In genomic region chr11:44633001-44633693, GRCm38 (mm10) we compare ENCODE assay signal across 22 mouse cellular contexts. TPM values are rescaled to one million over a fixed set of nuclear protein-coding genes. Genes with fewer than 3 reads are reported as not detected.
DNase-seq lines count a peak whose midpoint lies in the region; ATAC-seq and TF ChIP-seq lines count a peak whose summit lies in the region.
"Had no signal": no experiment of that assay in that cellular context is flagged by ENCODE, and none has a peak within 500 bp of the region (broad histone marks: within the 10 kb centered on the region; RNA-seq: fewer than 3 reads in every experiment).

No protein-coding gene starts in this region.

- 84% methylated on average over 2 of the region's 2 CpGs for WGBS in heart, embryonic 12.5 days
- WGBS in neural tube, embryonic 13.5 days, result 74% methylated on average over 2 of the region's 2 CpGs
- WGBS in neural tube, embryonic 15.5 days, result 74% methylated on average over 2 of the region's 2 CpGs
- WGBS in intestine, postnatal 0 days, result 87% methylated on average over 2 of the region's 2 CpGs

- no peak for TF ChIP-seq CTCF in intestine, postnatal 0 days (IDR thresholded peaks at IDR 0.05; ENCODE audit: low read depth)

- peaks cover 8% of the 10 kb centered on the region for H3K4me1 ChIP-seq in heart, embryonic 12.5 days (replicated peaks)
- H3K4me1 ChIP-seq in neural tube, embryonic 13.5 days (replicated peaks), result peaks cover 66% of the 10 kb centered on the region
- peaks cover 46% of the 10 kb centered on the region for H3K4me1 ChIP-seq in neural tube, embryonic 15.5 days
- no peaks in the 10 kb centered on the region for H3K4me1 ChIP-seq in intestine, postnatal 0 days (replicated peaks; ENCODE audit: control insufficient read depth, insufficient read depth, low read length)

- peak; percentile 53 for DNase-seq in heart, adult 11 months
- peak; percentile 77 for DNase-seq in A20 (ENCODE audit: low read depth, low spot score)
- DNase-seq: adrenal gland, postnatal 10 days; cerebellum, adult 11 months; cerebellum, adult 8-10 months; cerebellum, postnatal 14 days; embryo, embryonic 11 days; heart, postnatal 10 days; heart, postnatal 4 days had no signal

- H3K4me3 ChIP-seq in heart, embryonic 12.5 days, result no peak overlapping the region
- H3K4me3 ChIP-seq in neural tube, embryonic 13.5 days, result no peak overlapping the region
- no peak overlapping the region for H3K4me3 ChIP-seq in neural tube, embryonic 15.5 days (replicated peaks)
- no peak overlapping the region for H3K4me3 ChIP-seq in intestine, postnatal 0 days (ENCODE audit: low read depth, low read length)
- H3K4me3 ChIP-seq: embryonic facial prominence, embryonic 15.5 days; erythroblast, embryonic 14.5 days; forebrain, embryonic 10.5 days; hindbrain, embryonic 12.5 days had no signal

- H3K36me3 ChIP-seq in heart, embryonic 12.5 days, result no peaks in the 10 kb centered on the region
- 0 out of 2 replicates have a peak, but pooled peaks cover 13% of the 10 kb centered on the region for H3K36me3 ChIP-seq in neural tube, embryonic 13.5 days
- H3K36me3 ChIP-seq in neural tube, embryonic 15.5 days, result no peaks in the 10 kb centered on the region
- no peaks in the 10 kb centered on the region for H3K36me3 ChIP-seq in intestine, postnatal 0 days (ENCODE audit: control insufficient read depth, insufficient read depth)
- H3K36me3 ChIP-seq: embryonic facial prominence, embryonic 15.5 days; forebrain, embryonic 10.5 days; G1E had no signal

- no peak overlapping the region for H3K27ac ChIP-seq in heart, embryonic 12.5 days (ENCODE audit: poor library complexity, severe bottlenecking)
- H3K27ac ChIP-seq in neural tube, embryonic 13.5 days (replicated peaks), result peak overlapping the region; percentile 43; the same call in 1 of the 2 replicates
- no peak overlapping the region for H3K27ac ChIP-seq in neural tube, embryonic 15.5 days (replicated peaks)
- H3K27ac ChIP-seq in intestine, postnatal 0 days (ENCODE audit: low read depth, low read length), result no peak overlapping the region
- H3K27ac ChIP-seq: embryonic facial prominence, embryonic 15.5 days; forebrain, embryonic 10.5 days had no signal

- no peak overlapping the region for H3K4me2 ChIP-seq in heart, embryonic 12.5 days
- H3K4me2 ChIP-seq in neural tube, embryonic 13.5 days, result no peak overlapping the region
- H3K4me2 ChIP-seq in neural tube, embryonic 15.5 days, result no peak overlapping the region
- no peak overlapping the region for H3K4me2 ChIP-seq in intestine, postnatal 0 days (replicated peaks; ENCODE audit: low read depth)
- H3K4me2 ChIP-seq: embryonic facial prominence, embryonic 15.5 days; hindbrain, embryonic 12.5 days had no signal

- H3K9me3 ChIP-seq in heart, embryonic 12.5 days (replicated peaks), result no peaks in the 10 kb centered on the region
- H3K9me3 ChIP-seq in neural tube, embryonic 13.5 days, result no peaks in the 10 kb centered on the region
- no peaks in the 10 kb centered on the region for H3K9me3 ChIP-seq in neural tube, embryonic 15.5 days (replicated peaks)
- no peaks in the 10 kb centered on the region for H3K9me3 ChIP-seq in intestine, postnatal 0 days (ENCODE audit: control insufficient read depth)
- H3K9me3 ChIP-seq: embryonic facial prominence, embryonic 15.5 days; forebrain, embryonic 10.5 days; G1E; hindbrain, embryonic 12.5 days had no signal

- ATAC-seq in heart, embryonic 12.5 days (ENCODE audit: insufficient number of reproducible peaks, low FRiP score), result no peak
- ATAC-seq in neural tube, embryonic 13.5 days (ENCODE audit: low read depth), result no peak
- no peak for ATAC-seq in neural tube, embryonic 15.5 days (ENCODE audit: low FRiP score)
- ATAC-seq in neutrophil, adult 5-6 weeks (ENCODE audit: extremely low read depth, insufficient number of reproducible peaks, low FRiP score, poor library complexity, severe bottlenecking), result peak; percentile 51; the same call in 1 of the 2 replicates
- ATAC-seq in intestine, postnatal 0 days, result no peak
- ATAC-seq: forebrain, embryonic 14.5 days; hindbrain, embryonic 16.5 days had no signal

- no peak overlapping the region for H3K9ac ChIP-seq in heart, embryonic 12.5 days
- H3K9ac ChIP-seq in neural tube, embryonic 13.5 days, result no peak overlapping the region
- H3K9ac ChIP-seq in neural tube, embryonic 15.5 days (replicated peaks), result no peak overlapping the region
- no peak overlapping the region for H3K9ac ChIP-seq in intestine, postnatal 0 days (ENCODE audit: low read depth, low read length)
- H3K9ac ChIP-seq: embryonic facial prominence, embryonic 15.5 days; hindbrain, embryonic 12.5 days had no signal

- H3K27me3 ChIP-seq in heart, embryonic 12.5 days (replicated peaks), result no peaks in the 10 kb centered on the region
- H3K27me3 ChIP-seq in neural tube, embryonic 13.5 days, result no peaks in the 10 kb centered on the region
- no peaks in the 10 kb centered on the region for H3K27me3 ChIP-seq in neural tube, embryonic 15.5 days (replicated peaks)
- H3K27me3 ChIP-seq in intestine, postnatal 0 days (replicated peaks; ENCODE audit: control insufficient read depth, insufficient read depth, low read length), result 0 out of 2 replicates have a peak, but pooled peaks cover 3% of the 10 kb centered on the region
- H3K27me3 ChIP-seq: embryonic facial prominence, embryonic 15.5 days; hindbrain, embryonic 12.5 days had no signal

RNA-seq across cellular contexts. Expression of gene Ebf1, which starts 16.0 kb away (rescaled TPM):
- polyA plus RNA-seq in heart, embryonic 12.5 days (2016; fragmentation: Nextera tagmentation; extraction: Ambion mirVana), result 13.9 and 15.6 TPM in 2 replicates
- 182 and 184 TPM in 2 replicates for polyA plus RNA-seq in neural tube, embryonic 13.5 days (2015; fragmentation: Nextera tagmentation; extraction: Ambion mirVana)
- 157 and 168 TPM in 2 replicates for polyA plus RNA-seq in neural tube, embryonic 15.5 days (2015; fragmentation: Nextera tagmentation; extraction: Ambion mirVana)
- 184 and 198 TPM in 2 replicates for total RNA-seq in neutrophil, adult 5-6 weeks (2017)
- polyA plus RNA-seq in intestine, postnatal 0 days (2015; fragmentation: Nextera tagmentation; extraction: Ambion mirVana), result 4.0 and 4.3 TPM in 2 replicates
- total RNA-seq: common myeloid progenitor, adult 5-6 weeks had no signal
- polyA plus RNA-seq: erythroblast, embryonic 14.5 days; G1E had no signal
